Mouse (Mus musculus) frontal cortex, postnatal 10 days (tissue): ENCODE results near the gene Morc3.
A peak's percentile ranks its signal among the peaks of the same experiment; 100 is the strongest.

Experiments
- DNase-seq, 2 experiments: peaks; one replicate each; pipeline ENCODE4 v3.0.0; 2022; ENCODE audit warnings: low spot score in 2 of 2, mixed read lengths in 1 of 2

The Morc3 gene

GRCm38 (mm10) chr16:93831627-93832395, at the start of gene Morc3:
Morc3 (plus strand) TSS chr16:93832121.
- peak; percentile 99 for DNase-seq

DNA sequence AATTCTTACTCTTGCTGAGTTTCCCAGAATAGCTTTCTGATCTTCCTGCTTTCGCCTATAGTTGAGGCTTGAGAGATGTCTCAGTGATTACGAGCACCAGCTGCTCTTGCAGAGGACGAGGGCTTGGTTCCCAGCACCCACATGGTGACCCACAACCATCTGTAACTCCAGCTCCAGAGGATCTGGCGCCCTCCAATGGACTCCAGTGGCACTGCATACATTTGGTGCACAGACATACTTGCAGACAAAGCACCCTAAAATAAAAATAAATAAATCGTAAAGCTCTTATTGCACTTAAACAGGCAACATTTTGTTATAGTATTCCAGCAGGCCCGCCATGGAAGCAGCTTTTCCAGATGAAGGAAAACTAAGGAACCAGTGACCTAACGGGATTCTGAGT, 47.7 kb upstream of the Morc3 start:
- no peak for DNase-seq

DNA sequence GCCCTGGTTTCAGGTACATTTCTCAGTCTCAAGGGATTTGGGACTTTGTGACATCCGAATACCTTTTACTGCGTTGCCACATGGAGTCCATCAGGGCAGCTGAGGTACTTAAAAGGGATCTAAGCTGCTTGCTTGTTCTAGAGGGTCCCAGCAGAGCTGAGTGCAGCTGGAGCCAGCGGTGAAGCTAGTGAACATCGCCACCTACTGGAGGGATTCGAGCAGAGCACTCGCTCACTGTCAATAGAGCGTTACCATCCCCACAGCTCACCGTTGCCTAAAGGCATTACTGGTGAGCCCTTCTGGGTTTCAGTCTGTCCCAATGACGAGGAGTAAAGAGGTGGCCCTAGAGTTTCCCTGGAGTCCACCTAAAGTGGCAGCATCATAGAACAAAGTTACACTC, 46.1 kb upstream of the Morc3 start:
- peak in 1 of 2 experiments; percentile 62 for DNase-seq

- DNase-seq = no peak
Observed at GRCm38 (mm10) chr16:93788388-93788787, 43.5 kb upstream of the Morc3 start.

- no peak for DNase-seq
Observed at GRCm38 (mm10) chr16:93788881-93789280, 43.0 kb upstream of the Morc3 start.

DNA sequence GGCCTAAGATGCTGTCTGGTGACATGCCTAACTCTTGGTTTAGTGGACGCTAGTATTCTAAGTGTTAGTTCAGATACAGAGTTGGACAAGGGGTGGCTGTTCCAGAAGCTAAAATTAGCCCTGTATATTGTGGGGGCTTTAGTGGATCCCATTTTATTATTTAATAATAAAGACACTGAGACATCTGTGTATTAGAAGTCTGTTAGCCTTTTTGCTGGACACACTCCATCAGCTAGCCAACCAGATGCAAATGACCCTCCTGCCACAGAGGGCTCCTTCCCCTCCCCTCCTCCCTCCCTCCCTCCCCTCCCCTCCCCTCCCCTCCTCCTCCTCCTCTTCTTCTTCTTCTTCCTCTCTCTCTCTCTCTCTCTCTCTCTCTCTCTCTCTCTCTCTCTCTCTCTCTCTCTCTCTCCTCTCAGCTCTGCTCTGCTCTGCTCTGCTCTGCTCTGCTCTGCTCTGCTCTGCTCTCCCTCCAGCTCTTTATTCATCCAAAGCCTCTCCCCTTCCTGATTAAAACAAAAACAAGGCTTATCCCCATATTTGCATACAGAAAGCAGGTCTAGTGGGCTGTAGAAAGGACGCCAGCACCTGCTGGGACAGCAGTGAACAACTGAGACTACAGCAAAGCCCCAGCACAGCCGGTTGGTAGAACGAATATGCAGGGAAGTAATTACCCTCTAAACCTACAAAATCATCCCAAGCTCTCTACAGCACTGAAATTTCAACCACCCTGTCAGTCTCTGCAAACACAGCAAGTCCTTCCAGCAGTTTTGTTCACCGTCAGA, 41.8 kb upstream of the Morc3 start:
- no peak for DNase-seq

DNA sequence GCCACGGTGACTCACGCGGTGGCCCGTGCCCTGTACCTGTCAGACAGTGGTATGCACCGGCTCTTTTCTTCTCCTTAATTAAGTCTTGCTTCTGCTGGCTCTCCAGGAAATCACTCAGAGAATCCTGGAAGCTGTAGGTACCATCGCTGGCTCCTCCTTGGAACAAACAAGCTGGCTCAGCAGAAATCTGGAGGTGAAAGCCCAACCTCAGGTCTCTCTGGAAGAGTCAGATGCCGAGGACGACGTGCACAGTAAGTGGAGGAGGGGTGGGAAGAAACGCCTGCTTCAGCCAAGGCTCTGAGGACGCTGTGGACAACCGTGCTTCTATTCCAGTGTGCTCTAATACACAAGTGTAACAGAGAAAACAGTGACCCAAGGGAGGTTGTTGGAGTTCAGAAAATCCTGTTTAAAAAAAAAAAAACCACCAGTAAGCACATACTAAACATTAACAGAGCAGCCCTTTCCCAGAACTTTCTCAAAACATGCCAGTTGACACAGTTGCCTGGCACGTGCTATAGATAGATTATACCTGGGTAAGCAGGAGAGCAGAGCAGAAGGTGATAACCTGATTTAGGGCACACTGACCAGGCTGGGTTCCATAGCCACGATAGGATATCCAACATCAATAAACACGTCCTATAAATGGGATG, 38.8 kb upstream of the Morc3 start:
- DNase-seq = no peak

DNA sequence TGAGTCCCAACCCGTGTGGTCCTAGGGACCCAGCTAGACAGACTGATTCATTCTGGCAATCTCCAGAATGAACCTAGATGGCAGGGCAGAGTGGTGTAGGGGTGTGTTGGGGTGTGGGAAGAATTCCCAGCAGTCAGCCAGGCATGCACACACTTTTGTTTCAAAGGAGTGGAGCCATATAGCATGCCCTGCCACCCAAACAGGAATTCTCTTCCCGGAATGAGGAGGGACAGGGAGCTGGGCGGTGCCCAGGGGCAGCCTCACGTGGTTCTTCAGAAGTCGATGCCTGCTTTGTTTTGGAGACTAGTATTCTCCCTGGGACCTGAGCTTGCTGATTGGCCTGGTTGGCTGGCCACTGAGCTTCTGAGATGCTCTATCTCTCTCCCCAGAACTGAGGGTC, 37.1 kb upstream of the Morc3 start:
- DNase-seq = no peak

- no peak for DNase-seq
Observed at GRCm38 (mm10) chr16:93795391-93795790, 36.5 kb upstream of the Morc3 start.

DNA sequence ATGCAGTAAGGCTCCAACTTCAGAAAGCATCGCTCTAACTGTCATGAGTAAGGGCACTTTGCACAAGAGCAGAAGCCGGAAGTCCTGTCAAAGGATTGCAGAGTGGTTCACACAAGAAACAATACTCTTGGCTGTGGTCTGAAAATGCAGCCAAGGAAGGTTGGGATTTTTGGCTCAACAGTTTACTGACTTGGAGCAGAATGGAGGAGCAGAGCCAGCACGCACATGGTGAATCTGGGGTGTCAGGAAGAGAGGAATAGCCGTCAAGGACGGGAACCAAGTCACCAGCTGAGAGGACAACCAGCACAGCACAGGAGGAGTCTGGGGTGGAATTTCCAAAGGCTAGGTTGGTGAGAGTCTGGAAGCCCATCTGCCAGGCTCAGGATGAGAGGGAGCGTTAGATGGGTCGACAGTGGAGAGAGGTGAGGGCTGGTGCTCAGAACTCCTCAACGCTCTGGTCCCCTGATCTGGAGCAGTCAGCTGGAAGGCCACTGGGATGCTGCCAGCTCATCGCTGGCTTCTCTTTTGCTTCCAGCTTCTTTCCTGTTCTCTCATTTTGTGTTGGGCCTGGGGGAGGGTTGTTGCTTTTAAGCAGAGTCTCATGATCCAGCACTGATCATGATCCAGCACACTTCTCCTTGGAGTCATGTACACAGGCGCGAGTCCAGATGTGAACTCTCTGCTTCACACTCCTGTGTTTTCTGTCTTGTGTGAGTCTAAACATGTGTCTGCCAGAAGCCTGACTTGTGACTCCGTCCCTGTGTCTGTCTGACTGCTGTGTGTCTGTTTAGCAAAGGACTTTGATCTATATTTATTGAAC, 34.7 kb upstream of the Morc3 start:
- no peak for DNase-seq

DNA sequence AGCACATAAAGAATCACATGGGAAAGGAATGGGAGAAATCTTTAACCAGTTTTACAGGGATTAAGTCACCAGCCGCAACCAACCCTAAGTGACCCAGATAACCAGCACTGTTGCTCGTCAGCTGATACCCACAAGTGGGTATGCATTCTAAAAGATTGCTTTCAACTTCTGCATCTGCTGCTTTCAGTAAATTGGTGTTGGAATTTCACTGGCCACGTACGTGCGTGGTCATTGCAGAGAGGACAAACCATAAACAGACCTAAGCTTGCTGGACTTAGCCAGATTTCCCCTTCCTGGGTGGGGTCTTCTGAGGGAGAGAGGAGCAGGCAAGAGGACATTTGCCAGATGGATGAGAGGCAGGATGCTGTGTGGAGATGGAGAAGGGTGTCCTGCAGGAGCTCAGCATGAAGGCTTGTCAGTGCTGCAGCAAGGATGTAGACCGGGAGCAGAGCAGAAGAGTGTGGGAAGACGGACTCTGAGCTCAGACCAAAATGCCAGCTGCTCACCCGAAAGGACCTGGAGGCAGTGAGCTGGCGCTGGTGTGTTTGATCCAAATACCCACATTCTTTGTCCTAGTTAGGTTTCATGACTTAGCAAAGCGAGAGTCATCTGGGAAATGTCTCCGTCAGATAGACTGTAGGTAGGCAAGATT, 34.0 kb upstream of the Morc3 start:
- DNase-seq = no peak

GRCm38 (mm10) chr16:93798623-93799022, 33.3 kb upstream of the Morc3 start:
- no peak for DNase-seq

GRCm38 (mm10) chr16:93799071-93799470, 32.9 kb upstream of the Morc3 start:
- DNase-seq = no peak

- no peak for DNase-seq
Observed at GRCm38 (mm10) chr16:93799936-93800335, 32.0 kb upstream of the Morc3 start.

DNA sequence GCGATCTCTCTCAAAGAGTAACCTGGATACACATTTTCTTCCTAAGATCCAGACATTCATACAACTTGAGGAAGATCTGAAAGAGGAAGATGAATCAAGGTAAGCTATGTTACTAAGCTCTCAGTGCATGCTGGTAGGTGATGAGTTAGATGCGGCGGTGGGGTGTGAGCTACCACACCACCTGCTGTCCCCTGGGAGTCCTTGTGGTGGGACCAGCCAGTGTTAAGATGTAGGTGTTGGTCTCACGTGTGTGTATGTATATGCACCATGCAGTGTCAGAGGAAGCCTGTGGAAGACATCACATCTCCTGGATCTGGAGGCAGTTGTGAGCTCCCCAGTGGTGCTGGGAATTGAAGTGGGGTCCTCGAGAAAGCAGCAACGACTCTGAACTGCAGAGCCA, 24.8 kb upstream of the Morc3 start:
- no peak for DNase-seq

GRCm38 (mm10) chr16:93807961-93808554, 23.9 kb upstream of the Morc3 start:
- peak; percentile 28 to 33 for DNase-seq

DNA sequence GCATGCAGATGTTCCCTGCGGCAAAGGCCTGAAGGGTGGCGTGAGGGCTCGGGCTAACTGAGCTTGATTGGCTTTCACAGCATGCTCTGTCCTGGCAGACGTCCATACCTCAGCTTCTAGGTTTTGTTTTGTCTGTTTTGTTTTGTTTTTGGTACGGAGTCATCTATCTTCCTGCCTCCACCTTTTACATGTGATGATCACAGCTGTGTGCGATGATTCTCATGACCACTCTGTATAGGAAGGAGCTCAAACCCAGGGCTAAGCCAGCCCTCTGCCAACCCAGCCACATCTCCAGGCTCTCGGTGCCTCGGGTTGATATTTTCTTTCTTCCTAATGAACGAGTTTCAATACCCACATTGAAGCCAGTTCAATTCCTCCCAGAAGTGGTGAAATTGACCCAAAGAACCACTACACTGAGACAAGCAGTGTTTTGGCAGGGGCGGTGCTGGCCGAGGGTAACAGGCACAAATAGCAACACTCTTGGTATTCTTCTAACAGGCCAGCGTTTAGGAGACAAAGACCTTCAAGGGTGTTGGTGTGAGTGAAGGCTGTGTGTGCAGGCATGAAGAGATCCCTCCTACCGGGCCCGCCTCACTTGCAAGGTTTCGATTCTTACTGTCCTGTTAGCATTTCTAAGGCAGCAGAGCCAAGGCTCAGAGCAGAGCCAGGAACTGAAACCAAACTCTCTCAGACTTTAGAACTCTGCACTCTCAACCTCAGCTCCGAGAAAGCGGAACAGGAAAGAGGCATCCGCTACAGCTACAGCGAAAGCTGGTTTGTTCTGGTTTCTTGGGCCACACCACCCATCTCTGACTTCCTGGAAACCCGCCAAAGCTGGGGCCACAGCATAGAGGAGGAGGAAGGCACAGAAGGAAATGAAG, 15.8 kb upstream of the Morc3 start:
- DNase-seq = peak; percentile 38 to 45

DNA sequence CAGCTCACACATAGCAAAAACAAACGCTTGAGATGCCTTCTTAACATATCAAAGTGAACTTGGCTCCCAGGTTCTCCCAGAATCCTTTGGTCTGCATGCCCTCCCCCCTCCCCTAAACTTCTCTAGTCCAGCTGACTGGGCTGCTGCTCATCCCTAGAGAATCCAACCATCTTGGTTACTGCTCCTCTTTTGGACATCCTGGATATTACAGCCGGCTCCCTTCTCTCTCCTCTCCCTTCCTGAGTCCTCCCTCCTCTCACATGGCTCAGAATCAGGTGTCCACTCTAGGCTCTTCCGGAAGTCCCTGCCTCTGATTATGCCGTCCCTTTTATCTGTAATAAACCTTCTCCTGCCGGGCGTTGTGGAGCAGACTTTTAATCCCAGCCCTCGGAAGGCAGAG, 15.1 kb upstream of the Morc3 start:
- no peak for DNase-seq

DNA sequence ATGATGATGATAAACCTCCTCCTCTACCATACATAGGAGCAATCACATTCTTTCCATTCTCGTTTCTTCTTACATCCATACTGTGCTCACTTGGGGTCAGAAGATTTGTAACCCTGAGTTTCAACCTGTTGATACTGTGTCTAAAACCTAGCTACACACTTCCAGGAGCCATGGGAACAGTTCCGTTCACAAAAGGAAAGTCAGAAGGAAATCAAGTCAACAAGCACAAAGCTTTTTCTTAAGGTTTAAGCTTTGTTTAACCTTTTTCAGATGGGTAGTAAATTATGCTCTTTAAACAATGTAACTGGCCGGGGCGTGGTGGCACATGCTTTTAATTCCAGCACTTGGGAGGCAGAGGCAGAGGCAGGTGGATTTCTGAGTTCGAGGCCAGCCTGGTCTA, 14.6 kb upstream of the Morc3 start:
- no peak for DNase-seq
